Mouse (Mus musculus): ENCODE measurements around the gene Commd1. TPM values are rescaled to one million over a fixed set of nuclear protein-coding genes. Genes with fewer than 3 reads are reported as not detected.

Gene Commd1
- total and polyA plus RNA-seq, 3 experiments, result 102 to 113 TPM; not detected in 1

GRCm38 (mm10) chr11:22962101-22962500 lies 20.1 kb downstream of the Commd1 start:
- H3K9me3 ChIP-seq (replicated peaks; ENCODE audit: insufficient read depth, low read length), result no peaks in the 10 kb centered on the region
- no peaks in the 10 kb centered on the region for H3K4me1 ChIP-seq (ENCODE audit: control insufficient read depth in 1 of 2, insufficient read depth in 2 of 2, low read length in 2 of 2)
- no peak overlapping the region for H3K27ac ChIP-seq (ENCODE audit: control insufficient read depth, low read depth, low read length)
- TF ChIP-seq CTCF (IDR thresholded peaks at IDR 0.05 in 2 of 3, conservative IDR thresholded peaks at IDR 0.05 in 1 of 3; ENCODE audit: control insufficient read depth in 1 of 3, insufficient read depth in 1 of 3, low read depth in 2 of 3, low read length in 3 of 3, poor library complexity in 1 of 3, severe bottlenecking in 1 of 3), result no peak
- no peaks in the 10 kb centered on the region for H3K79me2 ChIP-seq (ENCODE audit: control insufficient read depth, insufficient read depth, low read length, poor library complexity)
- H3K36me3 ChIP-seq (ENCODE audit: control insufficient read depth in 1 of 2, insufficient read depth in 2 of 2, low read length in 2 of 2), result peaks cover 0 to 3% of the 10 kb centered on the region in 2 experiments; a peak in 1 of 4 replicates
- H3K9ac ChIP-seq (ENCODE audit: control insufficient read depth, low read depth, low read length, poor library complexity, severe bottlenecking), result no peak overlapping the region
- no peaks in the 10 kb centered on the region for H3K27me3 ChIP-seq (ENCODE audit: control insufficient read depth in 1 of 2, insufficient read depth in 2 of 2, low read length in 2 of 2)
- DNase-seq (ENCODE audit: low read depth, low spot score), result no peak
- H3K4me3 ChIP-seq (ENCODE audit: control insufficient read depth in 1 of 2, insufficient read depth in 1 of 2, low read depth in 2 of 2, low read length in 2 of 2), result no peak overlapping the region

GRCm38 (mm10) chr11:22957791-22958374 lies 24.3 kb downstream of the Commd1 start:
- Histone ChIP-seq H3K79me2 (ENCODE audit: control insufficient read depth, insufficient read depth, low read length, poor library complexity) (no peaks in the 10 kb centered on the region), H3K4me1 (ENCODE audit: control insufficient read depth in 1 of 2, insufficient read depth in 2 of 2, low read length in 2 of 2) (no peaks in the 10 kb centered on the region), H3K9me3 (replicated peaks; ENCODE audit: insufficient read depth, low read length) (no peaks in the 10 kb centered on the region), H3K4me3 (ENCODE audit: control insufficient read depth in 1 of 2, insufficient read depth in 1 of 2, low read depth in 2 of 2, low read length in 2 of 2) (no peak overlapping the region), H3K27ac (ENCODE audit: control insufficient read depth, low read depth, low read length) (no peak overlapping the region), H3K27me3 (ENCODE audit: control insufficient read depth in 1 of 2, insufficient read depth in 2 of 2, low read length in 2 of 2) (no peaks in the 10 kb centered on the region), H3K36me3 (ENCODE audit: control insufficient read depth in 1 of 2, insufficient read depth in 2 of 2, low read length in 2 of 2) (no peaks in the 10 kb centered on the region; a peak in 1 of 4 replicates), H3K9ac (ENCODE audit: control insufficient read depth, low read depth, low read length, poor library complexity, severe bottlenecking) (no peak overlapping the region)
- peak; percentile 95 for TF ChIP-seq ZNF384 (IDR thresholded peaks at IDR 0.05; ENCODE audit: low read depth, low read length)
- no peak for TF ChIP-seq ELF1 (IDR thresholded peaks at IDR 0.05; ENCODE audit: low read depth, low read length)
- peak; percentile 92 for TF ChIP-seq SMC3 (IDR thresholded peaks at IDR 0.05; ENCODE audit: low read depth, low read length)
- TF ChIP-seq E2F4 (IDR thresholded peaks at IDR 0.05; ENCODE audit: borderline replicate concordance, low read depth, low read length), result no peak
- TF ChIP-seq KAT2A (conservative IDR thresholded peaks at IDR 0.05; ENCODE audit: low read depth, low read length), result no peak
- peak; percentile 89 for TF ChIP-seq RAD21 (IDR thresholded peaks at IDR 0.05; ENCODE audit: low read depth, low read length)
- peak; percentile 96 for TF ChIP-seq ZC3H11A (IDR thresholded peaks at IDR 0.05; ENCODE audit: low read depth, low read length)
- TF ChIP-seq CTCF (IDR thresholded peaks at IDR 0.05 in 2 of 3, conservative IDR thresholded peaks at IDR 0.05 in 1 of 3; ENCODE audit: control insufficient read depth in 1 of 3, insufficient read depth in 1 of 3, low read depth in 2 of 3, low read length in 3 of 3, poor library complexity in 1 of 3, severe bottlenecking in 1 of 3), result peak; percentile 49 to 77 (median 70)
- peak; percentile 64 for DNase-seq (ENCODE audit: low read depth, low spot score)

DNA sequence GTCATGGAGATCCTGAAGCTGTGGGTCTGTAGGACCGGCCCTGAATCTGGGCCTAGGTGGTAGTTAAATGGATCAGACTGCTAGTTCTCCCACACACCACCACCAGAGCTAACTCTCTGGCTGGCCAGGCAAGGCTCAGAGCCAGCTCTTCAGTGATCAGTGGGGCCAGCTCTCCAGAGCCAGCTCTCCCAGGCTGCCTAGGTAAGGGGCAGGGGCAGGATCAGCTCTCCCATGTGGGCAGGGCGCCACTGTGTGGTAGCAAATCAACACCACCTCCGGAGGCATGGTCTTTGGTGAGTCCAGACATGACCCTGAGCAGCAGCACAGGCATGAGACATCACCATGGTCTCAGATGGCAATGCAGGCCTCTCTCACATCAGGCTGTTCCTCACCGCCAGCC lies 25.4 kb downstream of the Commd1 start:
- Histone ChIP-seq H3K4me3 (ENCODE audit: control insufficient read depth in 1 of 2, insufficient read depth in 1 of 2, low read depth in 2 of 2, low read length in 2 of 2) (no peak overlapping the region), H3K4me1 (ENCODE audit: control insufficient read depth in 1 of 2, insufficient read depth in 2 of 2, low read length in 2 of 2) (peaks cover 0 to 4% of the 10 kb centered on the region in 2 experiments; a peak in 1 of 4 replicates), H3K9me3 (replicated peaks; ENCODE audit: insufficient read depth, low read length) (no peaks in the 10 kb centered on the region), H3K27ac (ENCODE audit: control insufficient read depth, low read depth, low read length) (no peak overlapping the region), H3K27me3 (ENCODE audit: control insufficient read depth in 1 of 2, insufficient read depth in 2 of 2, low read length in 2 of 2) (no peaks in the 10 kb centered on the region), H3K9ac (ENCODE audit: control insufficient read depth, low read depth, low read length, poor library complexity, severe bottlenecking) (no peak overlapping the region), H3K79me2 (ENCODE audit: control insufficient read depth, insufficient read depth, low read length, poor library complexity) (no peaks in the 10 kb centered on the region), H3K36me3 (ENCODE audit: control insufficient read depth in 1 of 2, insufficient read depth in 2 of 2, low read length in 2 of 2) (no peaks in the 10 kb centered on the region; a peak in 1 of 4 replicates)
- peak; percentile 94 for TF ChIP-seq SMC3 (IDR thresholded peaks at IDR 0.05; ENCODE audit: low read depth, low read length)
- no peak for TF ChIP-seq MYC (IDR thresholded peaks at IDR 0.05; ENCODE audit: low read depth, low read length)
- no peak for TF ChIP-seq MAZ (IDR thresholded peaks at IDR 0.05; ENCODE audit: low read depth, low read length)
- no peak for TF ChIP-seq POLR2A (IDR thresholded peaks at IDR 0.05; ENCODE audit: control insufficient read depth in 1 of 2, insufficient read depth in 1 of 2, low read depth in 1 of 2, low read length in 2 of 2, poor library complexity in 1 of 2)
- no peak for TF ChIP-seq ETS1 (IDR thresholded peaks at IDR 0.05; ENCODE audit: low read depth, low read length)
- peak; percentile 95 for TF ChIP-seq ZC3H11A (IDR thresholded peaks at IDR 0.05; ENCODE audit: low read depth, low read length)
- TF ChIP-seq CTCF (IDR thresholded peaks at IDR 0.05 in 2 of 3, conservative IDR thresholded peaks at IDR 0.05 in 1 of 3; ENCODE audit: control insufficient read depth in 1 of 3, insufficient read depth in 1 of 3, low read depth in 2 of 3, low read length in 3 of 3, poor library complexity in 1 of 3, severe bottlenecking in 1 of 3), result peak; percentile 40 to 83 (median 78)
- TF ChIP-seq RCOR1 (IDR thresholded peaks at IDR 0.05; ENCODE audit: low read depth, low read length), result no peak
- TF ChIP-seq TCF12 (IDR thresholded peaks at IDR 0.05; ENCODE audit: low read depth, low read length), result no peak
- TF ChIP-seq ELF1 (IDR thresholded peaks at IDR 0.05; ENCODE audit: low read depth, low read length), result no peak
- TF ChIP-seq E2F4 (IDR thresholded peaks at IDR 0.05; ENCODE audit: borderline replicate concordance, low read depth, low read length), result no peak
- TF ChIP-seq SIN3A (IDR thresholded peaks at IDR 0.05; ENCODE audit: low read length), result no peak
- TF ChIP-seq CHD2 (IDR thresholded peaks at IDR 0.05; ENCODE audit: low read length), result no peak
- peak; percentile 92 for TF ChIP-seq RAD21 (IDR thresholded peaks at IDR 0.05; ENCODE audit: low read depth, low read length)
- TF ChIP-seq POLR2AphosphoS5 (IDR thresholded peaks at IDR 0.05; ENCODE audit: borderline replicate concordance, low read depth, low read length), result no peak
- peak; percentile 66 for DNase-seq (ENCODE audit: low read depth, low spot score)
